Mouse (Mus musculus) heart, embryonic 13.5 days (tissue): ENCODE measurements around the gene Foxp1. TPM values are rescaled to one million over a fixed set of nuclear protein-coding genes. Genes with fewer than 3 reads are reported as not detected.

ENCODE experiments used
- ATAC-seq: fragments of 200-750 bp; cut with Nextera tagmentation; 2 replicates; pipeline ENCODE4 v1.8.0; 2017; ENCODE audit warnings: moderate TSS enrichment; ENCODE audit not compliant: insufficient number of reproducible peaks, low FRiP score, low TSS enrichment; ENCODE audit errors: extremely low read depth
- H3K27ac ChIP-seq: fragments of 300-500 bp; sonication (generic); replicated peaks from 2 replicates; pipeline ENCODE4 v1.5.1; 2015; ENCODE audit warnings: moderate library complexity, mild to moderate bottlenecking, inconsistent platforms
- H3K27me3 ChIP-seq: fragments of 300-500 bp; sonication (generic); replicated peaks from 2 replicates; pipeline ENCODE4 v1.6.1; 2015; ENCODE audit warnings: mild to moderate bottlenecking, inconsistent platforms
- H3K36me3 ChIP-seq: fragments of 300-500 bp; sonication (generic); 2 replicates; pipeline ENCODE4 v1.6.1; 2015; ENCODE audit warnings: mild to moderate bottlenecking, inconsistent platforms
- H3K4me1 ChIP-seq: fragments of 300-500 bp; sonication (generic); 2 replicates; pipeline ENCODE4 v1.6.1; 2015; ENCODE audit warnings: inconsistent platforms
- H3K4me2 ChIP-seq: fragments of 300-500 bp; sonication (generic); 2 replicates; pipeline ENCODE4 v1.6.1; 2015; ENCODE audit warnings: inconsistent platforms, mild to moderate bottlenecking, moderate library complexity
- H3K4me3 ChIP-seq: fragments of 300-500 bp; sonication (generic); 2 replicates; pipeline ENCODE4 v1.5.1; 2015; ENCODE audit warnings: moderate library complexity, mild to moderate bottlenecking, inconsistent platforms
- H3K9ac ChIP-seq: fragments of 300-500 bp; sonication (generic); 2 replicates; pipeline ENCODE4 v1.6.1; 2015; ENCODE audit warnings: inconsistent platforms, mild to moderate bottlenecking, moderate library complexity
- H3K9me3 ChIP-seq: fragments of 300-500 bp; sonication (generic); 2 replicates; pipeline ENCODE4 v1.6.1; 2016; ENCODE audit warnings: inconsistent platforms
- WGBS: fragments of 180-500 bp; shearing (Covaris S2); methylation state at CpG from one replicate; pipeline ENCODE4 v1.1.7; 2015; ENCODE audit warnings: mixed read lengths; 5-methylcytosine and 5-hydroxymethylcytosine counted together
- polyA plus RNA-seq: library from polyadenylated mRNA; unstranded; fragments of >200 nt; fragmentation: Nextera tagmentation; extraction: Ambion mirVana; gene quantifications from 2 replicates; pipeline ENCODE4 v1.2.1, GENCODE M21; 2015

Gene Foxp1
- polyA plus RNA-seq, 1 experiment from 2014 or later = 71.7 TPM

- Histone ChIP-seq H3K9ac (no peak overlapping the region), H3K4me3 (no peak overlapping the region), H3K27me3 (no peaks in the 10 kb centered on the region), H3K9me3 (no peaks in the 10 kb centered on the region), H3K27ac (no peak overlapping the region), H3K4me2 (no peak overlapping the region), H3K4me1 (peaks cover 39% of the 10 kb centered on the region), H3K36me3 (peaks cover 62% of the 10 kb centered on the region)
- WGBS = 76% methylated on average over 21 of the region's 21 CpGs
- no peak for ATAC-seq
These were observed 576.8 kb downstream of the Foxp1 start for GRCm38 (mm10) chr6:98945496-98946412.

GRCm38 (mm10) chr6:98938348-98938747, 584.2 kb downstream of the Foxp1 start:
- 84% methylated on average over 8 of the region's 8 CpGs for WGBS
- H3K4me1 ChIP-seq = no peaks in the 10 kb centered on the region
- H3K4me3 ChIP-seq = no peak overlapping the region
- no peaks in the 10 kb centered on the region for H3K27me3 ChIP-seq
- H3K4me2 ChIP-seq = no peak overlapping the region
- no peak overlapping the region for H3K9ac ChIP-seq
- no peak overlapping the region for H3K27ac ChIP-seq
- peaks cover 98% of the 10 kb centered on the region for H3K36me3 ChIP-seq
- ATAC-seq = no peak
- H3K9me3 ChIP-seq = no peaks in the 10 kb centered on the region

- no peaks in the 10 kb centered on the region for H3K4me1 ChIP-seq
- no peak overlapping the region for H3K4me2 ChIP-seq
- H3K27me3 ChIP-seq = no peaks in the 10 kb centered on the region
- H3K9ac ChIP-seq = no peak overlapping the region
- H3K9me3 ChIP-seq = no peaks in the 10 kb centered on the region
- no peak for ATAC-seq
- no peak overlapping the region for H3K27ac ChIP-seq
- H3K36me3 ChIP-seq = peaks cover 98% of the 10 kb centered on the region
- no peak overlapping the region for H3K4me3 ChIP-seq
- WGBS = 89% methylated on average over 11 of the region's 11 CpGs
These were observed 585.0 kb downstream of the Foxp1 start for GRCm38 (mm10) chr6:98937513-98937912.

- Histone ChIP-seq H3K4me1 (no peaks in the 10 kb centered on the region), H3K27ac (no peak overlapping the region), H3K9me3 (no peaks in the 10 kb centered on the region), H3K4me2 (no peak overlapping the region), H3K4me3 (no peak overlapping the region), H3K27me3 (no peaks in the 10 kb centered on the region), H3K9ac (no peak overlapping the region), H3K36me3 (peaks cover 98% of the 10 kb centered on the region)
- WGBS = 72% methylated on average over 3 of the region's 3 CpGs
- no peak for ATAC-seq
These were observed 586.1 kb downstream of the Foxp1 start for GRCm38 (mm10) chr6:98936377-98936776.

- no peak overlapping the region for H3K4me2 ChIP-seq
- H3K27me3 ChIP-seq = no peaks in the 10 kb centered on the region
- H3K36me3 ChIP-seq = peaks cover 99% of the 10 kb centered on the region
- H3K27ac ChIP-seq = no peak overlapping the region
- 87% methylated on average over 8 of the region's 8 CpGs for WGBS
- no peak overlapping the region for H3K4me3 ChIP-seq
- no peak overlapping the region for H3K9ac ChIP-seq
- ATAC-seq = no peak
- H3K9me3 ChIP-seq = no peaks in the 10 kb centered on the region
- H3K4me1 ChIP-seq = no peaks in the 10 kb centered on the region
These were observed 587.4 kb downstream of the Foxp1 start for GRCm38 (mm10) chr6:98935169-98935568.

- no peaks in the 10 kb centered on the region for H3K27me3 ChIP-seq
- H3K27ac ChIP-seq = no peak overlapping the region
- ATAC-seq = no peak
- H3K4me3 ChIP-seq = no peak overlapping the region
- no peaks in the 10 kb centered on the region for H3K4me1 ChIP-seq
- H3K4me2 ChIP-seq = no peak overlapping the region
- H3K9me3 ChIP-seq = no peaks in the 10 kb centered on the region
- WGBS = 79% methylated on average over 10 of the region's 10 CpGs
- H3K9ac ChIP-seq = no peak overlapping the region
- H3K36me3 ChIP-seq = peaks cover 100% of the 10 kb centered on the region
These were observed 588.1 kb downstream of the Foxp1 start for GRCm38 (mm10) chr6:98934381-98934780.

- Histone ChIP-seq H3K9me3 (no peaks in the 10 kb centered on the region), H3K9ac (no peak overlapping the region), H3K4me3 (no peak overlapping the region), H3K4me2 (no peak overlapping the region), H3K4me1 (no peaks in the 10 kb centered on the region), H3K27me3 (no peaks in the 10 kb centered on the region), H3K27ac (no peak overlapping the region), H3K36me3 (peaks cover 100% of the 10 kb centered on the region)
- ATAC-seq = no peak
- 90% methylated on average over 18 of the region's 18 CpGs for WGBS
These were observed 589.3 kb downstream of the Foxp1 start for GRCm38 (mm10) chr6:98933135-98933724.

GRCm38 (mm10) chr6:98931881-98932540, 590.5 kb downstream of the Foxp1 start:
- Histone ChIP-seq H3K36me3 (peaks cover 97% of the 10 kb centered on the region), H3K4me3 (no peak overlapping the region), H3K9me3 (no peaks in the 10 kb centered on the region), H3K27ac (no peak overlapping the region), H3K4me1 (no peaks in the 10 kb centered on the region), H3K9ac (no peak overlapping the region), H3K27me3 (no peaks in the 10 kb centered on the region), H3K4me2 (no peak overlapping the region)
- 83% methylated on average over 8 of the region's 8 CpGs for WGBS
- no peak for ATAC-seq

GRCm38 (mm10) chr6:98930652-98931300, 591.7 kb downstream of the Foxp1 start:
- Histone ChIP-seq H3K36me3 (peaks cover 87% of the 10 kb centered on the region), H3K4me2 (no peak overlapping the region), H3K27me3 (no peaks in the 10 kb centered on the region), H3K27ac (no peak overlapping the region), H3K4me1 (no peaks in the 10 kb centered on the region), H3K9me3 (no peaks in the 10 kb centered on the region), H3K4me3 (no peak overlapping the region), H3K9ac (no peak overlapping the region)
- 79% methylated on average over 15 of the region's 15 CpGs for WGBS
- ATAC-seq = no peak

- Histone ChIP-seq H3K9ac (no peak overlapping the region), H3K27ac (no peak overlapping the region), H3K9me3 (no peaks in the 10 kb centered on the region), H3K4me2 (no peak overlapping the region), H3K4me3 (no peak overlapping the region), H3K4me1 (no peaks in the 10 kb centered on the region), H3K36me3 (peaks cover 80% of the 10 kb centered on the region), H3K27me3 (no peaks in the 10 kb centered on the region)
- WGBS = 78% methylated on average over 8 of the region's 8 CpGs
- no peak for ATAC-seq
These were observed 594.2 kb downstream of the Foxp1 start for GRCm38 (mm10) chr6:98928365-98928764.

GRCm38 (mm10) chr6:98901259-98901658, 621.3 kb downstream of the Foxp1 start:
- WGBS = 77% methylated on average over 6 of the region's 6 CpGs

More at GRCm38 (mm10) chr6:98901259-98901658, 621.3 kb downstream of the Foxp1 start:
- no peaks in the 10 kb centered on the region for H3K27me3 ChIP-seq
- no peak overlapping the region for H3K27ac ChIP-seq
- H3K4me2 ChIP-seq = no peak overlapping the region
- no peaks in the 10 kb centered on the region for H3K4me1 ChIP-seq
- ATAC-seq = no peak
- H3K36me3 ChIP-seq = no peaks in the 10 kb centered on the region
- no peak overlapping the region for H3K4me3 ChIP-seq
- H3K9me3 ChIP-seq = no peaks in the 10 kb centered on the region
- H3K9ac ChIP-seq = no peak overlapping the region
